Mouse (Mus musculus) CD4-positive, CD25-positive, alpha-beta regulatory T cell (primary cell): ENCODE results near the gene P2ry14. TPM values are rescaled to one million over a fixed set of nuclear protein-coding genes. Genes with fewer than 3 reads are reported as not detected.

ENCODE experiments used
- polyA plus RNA-seq: library from polyadenylated mRNA; unstranded; fragments of 100-300 nt; shearing (Covaris generic); gene quantifications from one replicate; pipeline ENCODE4 v1.2.1, GENCODE M21; 2017

P2ry14 gene
- 2.3 TPM for polyA plus RNA-seq

DNA sequence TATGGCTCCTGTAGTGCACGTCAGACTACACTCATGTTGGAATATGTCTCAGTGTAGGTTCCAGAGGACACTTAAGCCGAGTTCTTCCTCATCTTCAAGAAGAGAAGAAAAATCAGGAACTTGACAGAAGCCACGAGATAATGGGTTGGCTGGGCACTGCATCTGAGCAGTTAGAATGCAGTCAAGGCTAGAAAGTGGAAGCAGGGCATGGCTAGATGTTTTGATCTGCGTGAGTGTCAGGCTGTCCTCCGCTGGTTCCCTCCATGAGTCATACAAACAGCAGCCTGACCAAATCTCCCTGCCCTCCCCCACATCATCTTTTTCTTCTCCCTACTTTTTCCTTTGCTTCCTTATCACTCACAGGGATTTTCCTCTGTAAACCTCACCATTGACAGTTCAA is at the start of gene P2ry14:
P2ry14 (minus strand) TSS at position 195 of the 400 bp plus-strand sequence.

DNA sequence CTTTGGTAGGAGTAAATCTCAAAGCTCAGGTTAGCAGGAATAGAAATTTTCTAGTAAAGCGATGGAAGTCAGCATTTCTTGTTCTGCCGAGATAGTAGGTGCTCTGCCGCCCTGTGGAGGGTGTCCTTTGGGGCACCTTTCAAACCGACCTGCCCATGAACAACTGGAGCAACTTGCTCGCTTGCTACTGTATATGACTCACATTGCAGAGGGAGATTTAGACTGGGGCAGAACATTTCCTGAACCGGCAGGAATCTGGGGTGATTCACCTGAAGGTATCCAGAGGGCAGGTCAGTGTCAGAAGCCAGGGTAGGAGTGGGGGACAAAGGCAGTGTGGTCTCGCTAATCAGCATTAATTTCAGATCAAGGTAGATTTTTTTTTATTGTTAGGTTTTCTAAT is 41.5 kb upstream of the P2ry14 start, which contains the start of gene Gpr87:
Gpr87 (minus strand) TSS at position 167 of the 400 bp plus-strand sequence.

DNA sequence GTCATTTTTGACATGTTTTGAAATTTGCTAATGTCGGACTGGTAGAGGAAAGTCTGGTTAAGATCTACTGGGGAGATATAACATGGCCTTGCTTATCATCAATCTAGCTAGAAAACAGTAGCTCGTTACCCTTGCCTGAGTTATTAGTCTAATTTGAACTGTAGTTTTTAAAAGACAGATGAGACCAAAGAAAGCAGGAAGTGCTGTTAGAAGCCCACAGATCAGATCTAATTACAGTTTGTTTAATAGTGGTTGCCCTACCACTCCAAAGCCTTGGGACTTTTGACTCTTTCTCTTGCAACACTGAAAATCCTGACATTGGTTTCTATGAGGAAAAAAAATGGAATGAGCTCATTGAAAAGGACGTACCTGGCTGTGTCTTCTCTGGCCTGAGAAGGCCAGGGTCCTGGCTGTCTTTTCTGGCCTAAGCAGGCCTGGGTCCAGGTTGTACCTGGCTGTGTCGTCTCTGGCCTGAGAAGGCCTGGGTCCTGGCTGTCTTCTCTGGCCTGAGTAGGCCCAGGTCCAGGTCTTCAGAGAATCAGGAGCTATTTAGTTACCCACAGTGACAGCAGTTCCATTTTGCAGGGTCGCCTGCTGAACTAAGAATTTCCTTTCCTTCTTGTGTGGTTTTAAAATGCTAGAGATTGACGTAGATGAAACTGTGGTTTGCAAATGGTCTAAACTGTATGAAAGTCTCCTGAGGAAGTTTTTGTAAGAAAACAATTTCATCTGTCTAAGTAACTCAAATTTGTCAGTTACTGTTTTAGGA is 52.0 kb downstream of the P2ry14 start, which contains the start of gene Gpr171:
Gpr171 (minus strand) TSS at position 604 of the 769 bp plus-strand sequence.

Other genes starting within 250 kb of the P2ry14 start
- gene Med12l, start 147.8 kb downstream of the P2ry14 start, polyA plus RNA-seq, result 0.59 TPM
- gene Gpr171, start 51.8 kb downstream of the P2ry14 start, polyA plus RNA-seq, result 36.6 TPM
- not detected for gene Gpr87, start 41.5 kb upstream of the P2ry14 start, polyA plus RNA-seq
- gene P2ry13, start 57.3 kb upstream of the P2ry14 start, polyA plus RNA-seq, result 0.89 TPM
- gene P2ry12, start 109.3 kb upstream of the P2ry14 start, polyA plus RNA-seq, result not detected
- 0.02 TPM for gene Igsf10, start 190.8 kb upstream of the P2ry14 start, polyA plus RNA-seq